Mouse (Mus musculus) testis, postnatal 14 days (tissue): ENCODE results near the gene Il11ra1.
"Not testable (repeated sequence)": the region's sequence is repeated elsewhere in the genome, so short reads cannot be mapped to it uniquely, and the experiment has no call there.

ENCODE experiments used
- DNase-seq: peaks from one replicate; pipeline ENCODE4 v3.0.0; 2021; ENCODE audit warnings: low spot score

Gene Il11ra1

GRCm38 (mm10) chr4:41781748-41782485, 82.1 kb downstream of the Il11ra1 start:
- not testable (repeated sequence) for DNase-seq

DNA sequence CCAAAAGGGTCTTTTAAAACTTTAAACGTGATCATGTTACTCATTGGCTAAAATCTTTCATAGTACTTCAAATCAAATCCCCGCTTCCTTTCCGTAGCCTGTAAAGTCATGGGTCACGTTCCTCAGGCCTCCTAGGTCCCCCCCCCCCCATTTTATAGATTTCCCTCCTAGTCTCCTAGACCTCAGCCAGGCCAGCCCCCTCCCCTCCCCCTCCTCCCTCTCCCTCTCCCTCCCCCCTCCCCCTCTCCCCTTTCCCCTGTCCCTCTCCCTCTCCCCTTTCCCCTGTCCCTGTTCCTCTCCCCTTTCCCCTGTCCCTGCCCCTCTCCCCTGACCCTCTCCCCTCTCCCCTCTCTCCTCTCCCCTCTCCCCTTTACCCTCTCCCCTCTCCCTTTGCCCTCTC, 82.9 kb downstream of the Il11ra1 start:
- DNase-seq = not testable (repeated sequence)

DNA sequence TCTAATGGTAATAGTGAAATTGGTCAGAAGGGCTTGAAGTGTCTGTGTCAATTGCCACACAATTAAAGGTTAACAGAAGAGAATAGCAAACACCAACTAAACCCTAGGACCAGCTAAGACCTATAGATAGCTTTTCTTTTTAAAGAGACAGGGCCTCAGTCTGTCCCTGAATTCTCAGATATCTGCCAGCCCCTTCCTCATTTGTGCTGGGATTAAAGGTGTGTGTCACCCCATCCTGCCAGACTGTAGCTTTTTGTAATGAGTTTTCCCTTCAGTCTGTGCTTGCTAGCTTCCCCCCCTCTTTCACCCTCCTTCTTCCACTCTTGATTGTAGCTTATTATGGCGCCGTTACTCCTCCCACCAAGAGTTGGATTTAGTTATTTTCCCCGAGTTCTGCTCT, 83.4 kb downstream of the Il11ra1 start:
- not testable (repeated sequence) for DNase-seq
